Mouse (Mus musculus) bone marrow macrophage, adult 2 months (primary cell): ENCODE results near the gene Dnah2.

Experiments
- CTCF ChIP-seq: IDR thresholded peaks from 2 replicates; pipeline ENCODE4 v1.5.1; 2012; ENCODE audit warnings: low read depth, mild to moderate bottlenecking, low read length, moderate library complexity
- POLR2A ChIP-seq: IDR thresholded peaks from 2 replicates; pipeline ENCODE4 v1.6.1; 2012; ENCODE audit warnings: mild to moderate bottlenecking, low read depth, low read length, borderline replicate concordance

DNA sequence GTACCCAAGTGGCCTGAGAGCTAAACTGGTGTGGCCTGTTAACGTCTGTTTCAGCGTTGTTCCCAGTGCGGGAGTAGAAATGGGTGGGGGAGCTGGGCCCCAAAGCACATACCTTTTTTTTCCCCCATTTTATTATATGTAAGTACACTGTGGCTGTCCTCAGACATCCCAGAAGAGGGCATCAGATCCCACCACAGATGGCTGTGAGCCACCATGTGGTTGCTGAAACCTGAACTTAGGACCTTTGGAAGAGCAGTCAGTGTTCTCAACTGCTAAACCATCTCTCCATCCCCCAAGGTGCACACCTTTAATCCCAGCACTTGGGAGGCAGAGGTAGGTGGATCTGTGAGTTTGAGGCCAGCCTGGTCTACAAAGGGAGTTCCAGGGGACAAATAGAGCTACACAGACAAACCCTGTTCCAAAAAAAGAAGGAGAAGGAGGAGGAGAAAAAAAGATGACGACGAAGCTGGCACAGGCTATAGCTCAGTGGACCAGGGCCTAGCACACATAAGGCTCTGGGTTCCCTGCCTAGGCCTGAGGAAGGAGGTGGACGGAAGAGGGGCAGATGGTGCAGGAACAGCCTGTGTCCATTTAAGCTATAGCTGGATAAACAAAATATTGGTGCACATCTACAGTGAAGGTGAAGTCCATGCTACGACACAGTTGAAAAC is 16.3 kb downstream of the Dnah2 start:
- TF ChIP-seq CTCF (no peak), POLR2A (no peak)
